Mouse (Mus musculus) CD4-positive, CD25-positive, alpha-beta regulatory T cell, adult 2 months (primary cell): Measurements from ENCODE around the gene Diras2.
"Not testable (repeated sequence)": the region's sequence is repeated elsewhere in the genome, so short reads cannot be mapped to it uniquely, and the experiment has no call there.

Experiments used
- DNase-seq: peaks from one replicate; pipeline ENCODE4 v3.0.0-alpha.2; 2012; ENCODE audit warnings: low read depth, low spot score

The Diras2 gene

GRCm38 (mm10) chr13:52519425-52519824 is 11.7 kb downstream of the Diras2 start:
- no peak for DNase-seq

DNA sequence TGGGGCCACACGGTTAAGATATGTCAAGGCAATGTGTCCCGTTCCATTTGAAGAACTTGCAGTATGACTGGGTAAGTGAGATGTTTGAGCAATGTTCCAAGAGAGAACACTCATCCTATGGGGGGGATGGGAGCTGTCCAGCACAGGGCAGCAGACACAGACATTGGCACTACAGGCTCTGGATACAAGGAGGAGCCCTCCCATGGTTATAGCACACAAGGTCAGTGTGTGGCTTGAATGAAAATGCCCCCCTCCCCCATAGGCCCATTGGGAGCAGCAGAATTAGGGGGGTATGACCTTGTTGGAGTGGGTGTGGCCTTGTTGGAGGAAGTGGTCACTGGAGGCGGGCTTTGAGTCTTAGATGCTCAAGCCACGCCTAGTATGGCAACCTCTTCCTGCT is 12.7 kb downstream of the Diras2 start:
- no peak for DNase-seq

GRCm38 (mm10) chr13:52517021-52517420 is 14.1 kb downstream of the Diras2 start:
- no peak for DNase-seq

DNA sequence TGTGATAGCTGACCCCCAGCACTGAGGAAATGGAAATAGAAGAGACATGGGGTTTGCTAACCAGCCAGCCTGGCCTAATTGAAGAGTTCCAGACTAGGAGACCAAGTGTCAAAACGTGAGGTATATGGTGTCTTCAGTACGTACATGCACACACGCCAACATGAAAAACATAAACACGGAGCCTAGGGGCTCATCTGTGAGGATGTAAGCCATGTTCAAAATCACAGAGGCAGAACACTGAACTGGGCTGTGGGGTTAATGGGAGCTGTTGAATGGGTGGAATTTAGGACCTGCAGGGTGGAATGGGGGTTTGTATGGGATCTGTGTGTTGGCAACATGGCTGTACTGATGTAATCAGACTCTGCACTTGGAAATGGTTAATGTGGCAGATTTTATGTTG is 14.5 kb downstream of the Diras2 start:
- no peak for DNase-seq

- DNase-seq: no peak
Observed at GRCm38 (mm10) chr13:52516051-52516450, 15.0 kb downstream of the Diras2 start.

- DNase-seq: no peak
Observed at GRCm38 (mm10) chr13:52513554-52513953, 17.5 kb downstream of the Diras2 start.

GRCm38 (mm10) chr13:52512356-52512755 is 18.7 kb downstream of the Diras2 start:
- DNase-seq: no peak

DNA sequence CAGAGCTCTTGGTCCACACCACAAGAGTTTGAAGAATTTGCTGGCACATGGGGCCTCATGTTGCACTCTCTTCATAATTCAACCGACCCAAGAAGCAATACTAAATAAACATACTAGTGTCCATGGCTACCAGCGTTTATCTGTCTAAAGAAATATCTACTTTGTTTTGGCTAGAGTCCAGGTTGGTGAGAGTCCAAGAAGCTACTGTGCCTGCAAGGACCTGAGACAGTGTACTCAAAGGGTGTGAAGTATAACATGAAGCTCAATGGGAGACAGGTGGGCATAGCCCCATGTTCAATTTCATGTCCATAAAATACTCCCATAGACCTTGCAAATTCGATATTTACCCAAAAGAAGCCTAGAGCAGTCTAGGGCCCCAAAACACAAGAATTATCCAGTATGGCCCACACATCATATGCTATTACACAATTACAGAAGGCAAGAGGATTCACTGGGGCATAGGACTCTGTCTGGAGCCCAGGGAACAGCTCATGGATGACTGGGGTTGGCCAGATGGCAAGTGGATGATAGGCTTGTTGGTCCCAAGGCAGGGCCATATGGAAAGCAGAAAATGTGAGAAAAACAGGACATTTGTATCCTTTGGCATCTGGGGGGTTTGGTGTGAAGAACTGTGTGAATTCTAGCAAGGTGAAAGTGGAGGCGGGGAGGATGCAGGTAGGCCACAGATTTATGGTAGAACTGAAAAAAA is 20.8 kb downstream of the Diras2 start:
- DNase-seq: no peak

GRCm38 (mm10) chr13:52507460-52508293 is 23.4 kb downstream of the Diras2 start:
- DNase-seq: no peak

- DNase-seq: not testable (repeated sequence)
Observed at GRCm38 (mm10) chr13:52506822-52507221, 24.3 kb downstream of the Diras2 start.

DNA sequence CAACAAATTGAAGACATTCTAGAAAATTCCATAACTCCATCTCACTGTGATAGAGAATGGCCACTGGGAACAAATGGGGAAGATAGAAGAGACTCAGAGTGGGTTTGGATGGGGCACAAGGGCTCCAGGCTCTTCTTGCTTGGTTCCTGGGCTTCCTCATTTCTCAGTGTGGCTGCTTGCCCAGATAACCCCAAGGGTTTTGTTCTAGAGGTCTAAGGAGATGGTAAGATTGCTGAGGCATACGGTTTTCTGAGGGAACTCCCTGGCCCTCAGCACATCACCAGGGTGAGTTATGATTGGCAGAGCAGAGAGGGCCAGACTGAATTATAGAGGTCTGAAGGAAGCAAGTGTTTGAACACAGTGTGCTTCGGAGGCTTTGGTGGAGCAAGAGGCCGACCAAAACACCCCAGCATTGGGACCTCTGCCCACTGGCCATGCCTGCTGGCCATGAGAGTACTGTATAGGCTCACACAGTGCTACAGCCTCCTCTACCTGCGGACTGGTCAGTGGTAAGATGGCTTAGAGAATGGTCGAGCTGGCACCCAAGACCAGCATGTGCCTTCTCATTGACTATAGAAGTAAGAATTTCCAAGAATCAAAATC is 25.3 kb downstream of the Diras2 start:
- DNase-seq: not testable (repeated sequence)

- DNase-seq: no peak
Observed at GRCm38 (mm10) chr13:52501686-52502085, 29.4 kb downstream of the Diras2 start.

DNA sequence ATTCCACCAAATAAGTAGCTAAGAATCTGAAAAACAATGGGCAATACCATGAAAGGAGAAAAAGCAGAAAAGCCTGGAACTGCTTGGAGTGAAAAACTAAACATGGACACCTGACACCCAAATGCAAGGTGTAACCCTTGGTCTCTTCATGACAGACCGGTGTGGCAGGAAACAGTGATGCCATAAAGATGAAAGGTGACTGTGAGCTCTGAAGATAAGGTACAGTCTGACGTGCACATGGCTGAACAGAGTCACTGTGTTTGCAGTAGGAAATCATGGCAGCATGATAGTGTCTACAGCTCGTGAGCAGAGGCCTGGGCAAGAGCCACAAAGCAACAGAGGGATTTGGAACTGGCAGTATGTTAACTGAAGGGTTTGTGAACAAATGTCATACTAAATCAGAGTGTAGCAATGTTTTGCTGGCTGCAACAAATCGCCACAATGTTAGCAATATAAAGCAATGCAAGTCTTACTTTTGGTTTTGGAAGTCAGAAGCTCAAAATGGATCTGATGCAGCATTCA is 34.0 kb downstream of the Diras2 start:
- DNase-seq: peak; percentile 2

DNA sequence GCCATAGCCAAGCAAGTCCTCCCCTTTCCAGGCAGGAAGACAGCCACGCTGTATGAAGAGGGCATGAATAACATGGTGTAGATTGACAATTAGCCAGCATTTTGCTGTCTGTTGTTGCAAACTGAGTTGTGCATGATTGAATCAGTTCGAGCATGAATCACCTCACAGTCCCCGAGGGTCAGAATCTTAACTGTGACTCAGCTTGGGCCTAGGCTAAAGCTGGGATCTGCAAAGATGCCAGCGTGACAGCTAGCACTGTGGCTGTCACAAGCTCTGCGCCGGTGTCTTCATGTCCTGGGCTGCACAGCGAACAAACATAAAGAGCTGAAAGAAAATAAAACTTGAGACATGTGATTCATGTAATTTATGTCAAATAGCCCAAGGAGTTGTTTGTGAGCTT is 42.3 kb downstream of the Diras2 start:
- no peak for DNase-seq

DNA sequence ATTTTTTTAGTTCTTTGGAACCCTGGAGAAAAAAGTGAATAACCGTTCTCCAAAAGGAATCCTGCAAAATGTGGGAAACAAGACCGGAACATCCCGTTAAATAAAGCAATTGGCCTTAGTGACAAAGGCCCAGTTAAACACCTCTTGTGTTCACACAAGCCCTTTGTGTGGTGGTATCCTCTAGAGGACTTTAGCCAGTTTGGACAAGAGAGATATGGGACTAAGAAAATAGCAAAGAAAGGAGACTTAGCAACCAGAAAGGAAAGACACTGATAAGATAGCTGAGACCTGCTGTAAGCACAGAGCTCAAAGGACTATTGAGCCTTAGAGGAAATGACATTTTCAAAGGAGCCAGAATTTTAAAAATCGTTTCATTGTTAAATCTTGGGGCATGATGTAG is 47.0 kb downstream of the Diras2 start:
- no peak for DNase-seq

DNA sequence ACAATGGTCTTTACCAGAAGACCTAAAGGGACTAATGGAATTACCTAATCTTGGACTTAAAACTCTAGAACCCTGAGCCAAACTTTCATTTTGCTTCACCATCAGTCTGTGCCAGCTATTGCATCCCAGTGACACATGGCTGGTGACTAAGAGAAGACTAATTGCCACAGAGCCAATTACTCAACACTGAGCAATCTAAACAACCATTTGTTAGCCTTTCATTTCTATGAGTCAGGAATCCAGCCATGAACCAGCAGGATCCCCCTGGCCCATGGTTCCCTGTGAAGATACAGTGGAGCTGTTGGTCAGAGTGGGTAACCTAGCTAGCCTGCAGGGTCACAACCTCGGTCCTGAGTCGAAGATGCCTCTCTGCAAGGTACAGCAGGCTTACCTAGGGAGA is 49.3 kb downstream of the Diras2 start:
- DNase-seq: no peak

DNA sequence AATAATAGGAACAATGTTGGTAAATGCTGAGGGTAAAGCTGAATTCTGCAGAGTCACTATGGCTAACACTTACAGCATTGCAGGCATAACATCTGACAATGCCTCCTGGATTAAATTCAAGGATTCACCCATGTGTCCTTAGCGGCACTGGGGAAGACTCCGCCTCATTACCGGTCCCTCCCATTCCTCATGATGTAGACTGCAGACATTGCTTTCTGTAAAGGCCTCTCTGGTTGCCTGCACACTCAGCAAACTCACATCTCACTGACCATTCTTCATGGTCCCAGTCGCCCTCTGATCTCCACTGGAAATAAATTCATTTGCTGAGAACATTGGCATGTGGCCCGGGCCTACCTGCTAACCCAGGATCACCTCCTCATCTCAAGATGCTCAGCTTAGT is 51.9 kb downstream of the Diras2 start:
- DNase-seq: no peak

DNA sequence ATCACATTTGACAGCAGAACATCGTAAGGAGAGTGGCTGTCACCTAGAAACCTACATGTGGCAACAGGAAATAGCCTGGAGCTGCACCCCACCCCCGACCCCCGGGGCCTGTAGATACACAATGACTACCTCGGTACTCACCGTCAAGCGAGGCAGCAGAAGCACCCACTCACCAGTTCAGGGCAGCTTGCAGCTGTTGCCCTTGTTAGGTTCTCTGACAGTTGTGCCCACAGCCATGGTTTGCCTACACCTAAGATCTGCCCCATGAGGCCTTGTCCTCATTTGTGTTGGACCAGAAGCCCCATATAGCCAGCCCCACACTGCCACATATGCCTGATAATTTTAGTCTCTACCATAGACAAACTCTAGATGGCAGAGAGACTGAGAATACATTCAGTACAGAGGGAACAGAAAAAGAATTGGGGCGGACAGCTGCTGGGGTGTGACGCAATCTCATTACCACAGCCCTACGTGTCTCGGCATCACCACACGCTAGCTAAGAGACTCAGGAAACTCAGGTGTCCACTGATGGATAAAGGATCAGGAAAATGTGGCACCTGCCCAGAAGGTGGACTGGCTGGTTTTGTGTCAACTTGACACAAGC is 54.0 kb downstream of the Diras2 start:
- DNase-seq: no peak

DNA sequence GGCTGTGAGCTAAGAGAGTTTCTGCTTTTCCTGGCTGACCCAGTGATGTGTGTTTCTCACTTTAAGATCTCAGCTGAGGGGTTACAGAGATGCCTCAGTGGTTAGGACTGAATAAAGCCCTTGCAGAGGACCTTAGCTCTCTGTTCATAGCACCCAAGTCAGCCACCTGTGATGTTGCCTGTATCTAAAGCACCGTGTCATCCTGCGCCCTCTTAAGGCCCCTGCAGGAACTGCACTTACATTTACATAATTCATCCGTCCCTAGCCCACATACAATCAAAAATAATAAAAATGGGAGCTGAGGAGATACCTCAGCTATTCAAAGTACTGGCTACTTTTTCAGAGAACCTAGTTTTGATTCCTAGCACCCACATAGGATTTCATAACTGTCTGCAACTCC is 54.9 kb downstream of the Diras2 start:
- peak; percentile 54 for DNase-seq

- no peak for DNase-seq
Observed at GRCm38 (mm10) chr13:52475264-52475663, 55.8 kb downstream of the Diras2 start.

DNA sequence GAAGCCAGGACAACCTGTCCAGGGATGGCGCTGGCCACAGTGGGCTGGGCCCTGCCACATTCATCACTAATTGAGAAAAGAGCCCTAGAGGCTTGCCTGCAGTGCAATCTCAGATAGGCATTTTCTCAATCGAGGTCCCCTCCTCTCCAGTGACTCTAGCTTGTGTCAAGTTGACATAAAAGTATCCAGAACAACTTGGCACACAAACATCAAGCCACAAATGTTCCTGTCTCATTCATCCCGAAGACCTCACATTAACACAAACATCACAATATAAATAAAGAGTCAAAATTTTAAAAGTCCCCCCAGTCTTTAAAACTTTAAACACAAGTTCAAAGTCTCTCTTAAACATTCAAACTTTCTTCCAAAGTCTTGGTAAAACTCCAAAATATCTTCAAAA is 56.3 kb downstream of the Diras2 start:
- no peak for DNase-seq
